Mouse (Mus musculus) E14TG2a.4 (cell line): ENCODE results near the gene Sbno2.

Experiments used
- CTCF ChIP-seq: conservative IDR thresholded peaks from 2 replicates; pipeline ENCODE4 v1.5.1; 2014; ENCODE audit warnings: low read length
- NANOG ChIP-seq: IDR thresholded peaks from 2 replicates; pipeline ENCODE4 v1.6.1; 2014; ENCODE audit warnings: borderline replicate concordance, low read length, mixed read lengths
- POU5F1 ChIP-seq: IDR thresholded peaks from 2 replicates; pipeline ENCODE4 v1.6.1; 2014; ENCODE audit warnings: low read length, borderline replicate concordance

DNA sequence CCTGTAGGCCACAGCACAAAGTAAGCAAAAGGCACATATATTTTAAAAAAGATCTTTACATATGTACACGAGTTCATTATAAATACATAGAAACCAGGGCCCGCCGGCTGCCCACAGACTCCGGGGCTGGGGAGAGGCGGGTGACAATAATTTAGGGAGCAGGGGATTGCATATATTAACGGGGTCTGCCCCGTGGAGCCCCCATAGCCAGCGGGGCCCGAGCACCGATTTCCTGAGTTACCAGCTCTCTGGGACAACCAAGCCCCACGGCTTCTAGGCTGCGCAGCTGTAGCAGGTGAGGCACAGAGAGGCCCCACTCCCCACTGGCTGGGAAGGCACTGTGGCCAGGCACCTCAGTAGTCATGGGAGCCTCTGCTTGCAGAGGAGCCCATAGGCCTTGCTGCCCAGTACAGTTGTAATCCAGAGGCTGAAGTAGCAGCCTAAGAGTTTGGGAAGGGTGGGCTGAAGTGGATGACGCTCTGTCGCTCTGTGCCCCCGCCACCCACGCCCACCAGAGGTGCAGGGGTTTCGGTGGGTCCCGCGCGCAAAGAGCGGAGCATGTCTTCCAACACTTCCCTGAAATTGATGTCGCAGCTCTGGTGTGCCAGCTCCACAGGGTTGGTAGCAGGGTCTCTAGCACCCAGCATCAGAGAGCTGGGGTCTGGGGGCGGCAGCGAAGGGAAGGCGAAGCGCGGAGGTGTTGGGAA is 48.2 kb downstream of the Sbno2 start:
- TF ChIP-seq CTCF: no peak
- no peak for TF ChIP-seq NANOG
- TF ChIP-seq POU5F1: no peak
